Mouse (Mus musculus) cerebellum, adult 2 months (tissue): ENCODE results near the gene Plxdc2.

Source experiments
- CTCF ChIP-seq: fragments of 200-500 bp; IDR thresholded peaks from 2 replicates; pipeline ENCODE4 v1.5.1; 2011; ENCODE audit warnings: low read depth, mild to moderate bottlenecking, control low read depth, low read length, moderate library complexity, borderline replicate concordance; ENCODE audit not compliant: insufficient read depth
- POLR2A ChIP-seq: fragments of 200-500 bp; IDR thresholded peaks from 2 replicates; pipeline ENCODE4 v1.6.1; 2011; ENCODE audit warnings: low read length, control low read depth, borderline replicate concordance; ENCODE audit not compliant: insufficient read depth

- TF ChIP-seq CTCF (no peak), POLR2A (no peak)
Measured at GRCm38 (mm10) chr2:16485970-16486369, 129.9 kb downstream of the Plxdc2 start.
